Mouse (Mus musculus) cerebellum, adult 9-11 months (tissue): Measurements from ENCODE around the gene Acvr1b.

Experiments
- DNase-seq: peaks from one replicate; pipeline ENCODE4 v3.0.0; 2022

The Acvr1b gene

DNA sequence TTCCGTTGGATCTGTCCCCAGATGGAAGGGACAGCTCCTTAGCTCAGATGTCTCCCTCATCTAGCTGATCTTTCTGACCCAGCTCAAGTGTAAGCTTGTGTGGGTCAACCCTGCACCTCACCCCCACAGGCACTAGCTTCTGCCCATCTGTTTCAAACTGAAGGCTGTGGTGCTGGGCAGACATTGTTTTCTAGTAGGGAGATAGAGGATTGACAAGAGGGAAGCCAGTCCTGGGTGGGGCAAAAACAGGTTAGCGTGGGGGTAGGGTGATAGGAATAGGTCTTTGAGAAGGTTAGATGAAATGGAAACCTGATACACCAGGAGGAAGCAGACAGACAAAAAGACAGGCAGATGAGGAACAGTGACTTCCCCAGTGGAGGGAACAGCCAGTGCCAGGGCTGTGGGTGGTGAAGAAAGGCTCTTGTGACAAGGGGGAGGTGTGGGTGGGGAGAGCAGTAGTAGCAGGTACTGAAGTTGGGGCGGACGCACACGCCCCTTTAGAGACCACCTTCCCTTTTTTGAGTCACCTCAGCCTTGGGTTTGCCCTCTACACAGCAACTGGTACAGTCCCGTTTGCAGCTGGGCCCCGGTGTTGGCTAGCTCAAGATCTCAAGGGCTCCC, 82.1 kb downstream of the Acvr1b start:
- DNase-seq = no peak

DNA sequence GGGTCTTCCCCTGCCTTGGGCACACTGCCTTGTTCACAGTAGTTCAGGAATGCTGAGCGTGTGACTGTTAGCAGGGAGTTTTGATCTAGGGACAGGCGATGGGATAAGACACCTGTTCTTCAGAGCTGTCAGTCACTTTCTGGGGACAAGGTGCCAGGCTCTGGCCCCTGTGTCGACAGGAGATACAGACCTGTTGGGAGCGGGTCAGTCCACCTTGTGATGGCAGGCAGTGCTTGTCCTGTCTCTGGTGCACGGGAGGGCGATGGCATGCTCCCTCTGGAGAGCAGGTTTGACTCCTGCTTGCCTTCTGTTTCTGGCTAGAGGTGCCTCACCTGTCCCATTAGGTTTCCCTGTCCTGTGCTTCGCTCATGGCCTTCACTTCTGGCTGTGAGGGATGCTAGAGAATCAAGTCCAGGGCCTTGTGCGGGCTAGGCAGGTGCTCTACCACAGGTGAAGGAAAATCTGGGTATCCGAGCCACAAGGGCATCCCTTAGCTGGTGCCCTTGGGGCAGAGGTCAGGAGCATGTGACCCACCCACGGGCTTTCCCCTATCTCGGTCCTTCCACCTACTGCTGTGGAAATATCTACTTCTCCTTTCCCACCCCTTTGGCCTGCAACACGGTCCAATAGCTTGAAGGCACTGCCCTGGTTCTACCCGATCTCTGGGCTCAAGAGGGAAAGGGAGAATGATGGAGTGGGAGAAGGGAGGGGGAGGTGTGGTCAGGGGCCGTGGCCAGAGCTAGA, 82.8 kb downstream of the Acvr1b start:
- DNase-seq = no peak

DNA sequence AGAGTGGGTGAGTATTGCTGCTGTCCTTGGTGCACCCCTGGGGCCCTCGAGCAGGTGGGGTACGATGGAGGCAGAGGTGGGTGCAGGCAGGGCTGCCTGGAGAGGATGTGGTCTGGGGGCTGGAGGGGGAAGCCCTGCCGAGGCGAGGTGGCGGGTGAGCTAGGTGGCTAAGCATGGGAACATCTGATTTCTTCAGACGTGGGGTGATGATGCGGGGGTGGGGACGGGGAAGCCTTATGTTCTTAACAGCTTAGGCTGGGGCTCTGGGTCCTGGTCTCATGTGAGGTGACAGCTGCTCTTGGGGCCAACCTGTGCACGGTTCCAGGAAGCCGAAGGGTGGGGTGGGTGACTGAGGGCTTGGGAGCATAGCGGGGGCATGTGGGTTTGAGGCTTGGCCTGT, 84.6 kb downstream of the Acvr1b start:
- DNase-seq = no peak

DNA sequence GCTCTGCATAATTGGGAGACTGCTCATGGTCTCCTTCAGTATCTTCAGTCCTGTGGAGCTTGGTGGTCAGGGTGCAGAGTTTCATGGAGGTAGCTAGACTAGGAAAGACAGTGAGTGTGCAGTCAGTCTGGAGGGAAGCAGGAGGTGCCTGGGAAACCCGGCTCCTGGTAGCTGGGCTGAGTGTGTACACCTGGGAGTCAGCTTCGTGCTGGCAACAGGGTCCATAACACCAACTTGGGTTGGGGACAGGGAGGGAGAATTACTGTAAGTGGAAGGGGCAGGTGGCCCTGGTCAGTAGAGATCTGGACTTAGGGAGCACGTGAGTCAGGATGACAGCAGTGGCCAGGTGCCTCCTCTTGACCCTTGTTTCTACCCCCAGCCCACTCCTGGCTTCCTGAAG, 86.1 kb downstream of the Acvr1b start:
- no peak for DNase-seq

DNA sequence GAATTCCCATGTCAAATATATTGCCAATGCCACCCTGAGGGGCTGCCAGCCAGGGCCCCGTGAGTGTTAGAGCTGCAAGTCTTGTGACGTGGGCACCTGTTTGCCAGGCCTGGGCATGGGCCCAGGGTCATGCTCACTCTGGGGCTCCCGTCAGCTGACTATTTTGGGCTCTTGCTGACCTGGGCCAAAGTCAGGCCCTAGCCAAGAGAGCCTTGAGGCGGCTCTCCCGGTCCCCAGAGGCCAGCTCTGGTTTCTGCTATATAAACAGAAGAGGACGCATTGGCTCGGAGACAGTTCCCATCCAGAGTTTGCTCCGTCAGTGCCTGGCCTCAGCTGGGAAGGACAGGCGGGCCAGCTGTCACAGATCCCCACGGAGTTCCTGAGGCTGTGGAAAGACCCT, 86.5 kb downstream of the Acvr1b start:
- DNase-seq = no peak

DNA sequence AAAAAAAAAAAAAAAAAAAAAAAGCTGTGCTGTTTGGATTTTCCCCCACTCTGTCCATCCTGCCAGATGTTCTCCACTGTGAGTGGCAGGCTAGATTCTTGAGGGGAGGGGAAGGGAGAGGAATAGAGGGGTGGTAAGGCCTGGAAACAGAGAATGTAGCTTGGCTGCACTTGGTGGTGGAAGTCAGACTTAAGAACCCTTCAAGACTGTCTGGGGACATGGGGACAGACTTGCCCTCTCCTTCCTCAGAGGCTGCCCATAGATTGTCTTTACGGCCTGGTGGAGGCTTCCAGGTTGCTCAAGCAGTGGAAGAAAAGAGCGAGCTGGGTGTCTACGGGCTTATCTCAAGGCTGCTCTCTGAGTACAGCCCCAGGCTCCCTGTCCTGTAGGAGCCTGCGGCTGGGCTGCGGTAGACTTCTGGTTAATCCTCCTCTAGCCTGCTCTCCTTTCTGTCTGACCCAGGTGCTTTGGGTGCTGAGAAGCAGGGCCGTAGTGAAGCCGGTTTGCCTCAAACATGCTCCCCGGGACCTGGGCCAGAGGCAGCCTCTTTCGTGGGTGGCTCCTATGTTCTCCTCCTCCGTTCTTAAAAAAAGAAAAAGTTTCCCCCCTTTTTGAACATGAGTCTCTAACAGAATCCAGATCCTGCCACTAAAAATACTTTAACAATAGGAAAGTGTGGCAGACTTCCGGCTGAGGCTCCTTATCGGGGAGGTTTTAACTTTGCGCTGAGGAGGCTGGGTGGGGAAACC, 87.2 kb downstream of the Acvr1b start:
- no peak for DNase-seq

DNA sequence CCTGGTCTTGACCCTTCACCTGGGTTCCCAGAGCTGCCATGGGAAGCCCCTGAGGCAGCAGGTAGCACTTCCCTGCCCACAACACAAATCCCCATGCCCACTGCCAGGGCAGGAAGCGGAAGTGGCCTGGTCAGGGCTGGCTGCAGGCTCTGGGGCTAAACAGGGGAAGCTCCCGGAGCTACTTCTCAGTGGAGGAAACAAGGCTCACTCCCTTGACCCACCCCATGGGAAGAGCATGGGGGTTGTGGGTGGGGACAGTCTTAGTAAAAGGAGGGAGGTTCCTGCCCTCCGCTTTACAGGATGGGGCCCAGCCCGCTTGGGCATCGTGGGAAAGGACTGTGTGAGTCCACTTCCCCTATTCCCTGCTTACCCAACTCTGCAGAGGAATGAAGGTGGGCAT, 88.6 kb downstream of the Acvr1b start:
- no peak for DNase-seq
